Mouse (Mus musculus) myocyte (in vitro differentiated cells): ENCODE data around the gene Itgb1bp1.

Experiments
- E2F4 ChIP-seq: IDR thresholded peaks from one replicate; pipeline ENCODE4 v1.6.1; 2011; ENCODE audit warnings: mild to moderate bottlenecking, control low read depth, moderate library complexity; ENCODE audit not compliant: insufficient read depth
- MAX ChIP-seq: IDR thresholded peaks from one replicate; pipeline ENCODE4 v1.6.1; 2011; ENCODE audit warnings: low read depth, mild to moderate bottlenecking, control low read depth
- MYOD1 ChIP-seq, 3 experiments: IDR thresholded peaks; one replicate each; pipeline ENCODE4 v1.6.1; 2011; ENCODE audit warnings: control low read depth in 2 of 3, low read depth in 2 of 3, mild to moderate bottlenecking in 2 of 3, moderate library complexity in 1 of 3; ENCODE audit not compliant: insufficient read length in 2 of 3, control insufficient read depth in 1 of 3
- MYOG ChIP-seq, 3 experiments: IDR thresholded peaks; one replicate each; pipeline ENCODE4 v1.6.1; 2011; ENCODE audit warnings: control low read depth in 2 of 3, low read depth in 2 of 3, mild to moderate bottlenecking in 2 of 3; ENCODE audit not compliant: insufficient read length in 2 of 3, control insufficient read depth in 1 of 3, insufficient read depth in 1 of 3
- POLR2A ChIP-seq: IDR thresholded peaks from one replicate; pipeline ENCODE4 v1.6.1; 2011; ENCODE audit warnings: low read depth, mild to moderate bottlenecking, control low read depth, moderate library complexity; ENCODE audit not compliant: insufficient read length
- POLR2AphosphoS2 ChIP-seq: IDR thresholded peaks from one replicate; pipeline ENCODE4 v1.6.1; 2011; ENCODE audit warnings: low read depth, control low read depth; ENCODE audit not compliant: insufficient read length
- TCF12 ChIP-seq: IDR thresholded peaks from one replicate; pipeline ENCODE4 v1.6.1; 2011; ENCODE audit warnings: mild to moderate bottlenecking, control low read depth; ENCODE audit not compliant: poor library complexity, insufficient read depth, severe bottlenecking
- TCF3 ChIP-seq: IDR thresholded peaks from one replicate; pipeline ENCODE4 v1.6.1; 2011; ENCODE audit warnings: low read depth, control low read depth; ENCODE audit not compliant: insufficient read length
- USF1 ChIP-seq: IDR thresholded peaks from one replicate; pipeline ENCODE4 v1.6.1; 2011; ENCODE audit warnings: low read depth, mild to moderate bottlenecking, control low read depth, moderate library complexity

- TF ChIP-seq POLR2A, result no peak
- no peak for TF ChIP-seq MYOD1 (IDR thresholded peaks at IDR 0.05; ENCODE audit: control insufficient read depth in 1 of 3, insufficient read length in 2 of 3, low read depth in 2 of 3)
- TF ChIP-seq TCF3, result no peak
- TF ChIP-seq E2F4, result no peak
- TF ChIP-seq MAX, result no peak
- no peak for TF ChIP-seq TCF12
- TF ChIP-seq MYOG (IDR thresholded peaks at IDR 0.05; ENCODE audit: control insufficient read depth in 1 of 3, insufficient read depth in 1 of 3, insufficient read length in 2 of 3, low read depth in 2 of 3), result no peak
- TF ChIP-seq USF1, result no peak
- TF ChIP-seq POLR2AphosphoS2, result no peak
These were observed 84.4 kb downstream of the Itgb1bp1 start for GRCm38 (mm10) chr12:21201485-21202269.
